Comparison of ENCODE assay signal across 9 mouse cellular contexts in the genomic region with DNA sequence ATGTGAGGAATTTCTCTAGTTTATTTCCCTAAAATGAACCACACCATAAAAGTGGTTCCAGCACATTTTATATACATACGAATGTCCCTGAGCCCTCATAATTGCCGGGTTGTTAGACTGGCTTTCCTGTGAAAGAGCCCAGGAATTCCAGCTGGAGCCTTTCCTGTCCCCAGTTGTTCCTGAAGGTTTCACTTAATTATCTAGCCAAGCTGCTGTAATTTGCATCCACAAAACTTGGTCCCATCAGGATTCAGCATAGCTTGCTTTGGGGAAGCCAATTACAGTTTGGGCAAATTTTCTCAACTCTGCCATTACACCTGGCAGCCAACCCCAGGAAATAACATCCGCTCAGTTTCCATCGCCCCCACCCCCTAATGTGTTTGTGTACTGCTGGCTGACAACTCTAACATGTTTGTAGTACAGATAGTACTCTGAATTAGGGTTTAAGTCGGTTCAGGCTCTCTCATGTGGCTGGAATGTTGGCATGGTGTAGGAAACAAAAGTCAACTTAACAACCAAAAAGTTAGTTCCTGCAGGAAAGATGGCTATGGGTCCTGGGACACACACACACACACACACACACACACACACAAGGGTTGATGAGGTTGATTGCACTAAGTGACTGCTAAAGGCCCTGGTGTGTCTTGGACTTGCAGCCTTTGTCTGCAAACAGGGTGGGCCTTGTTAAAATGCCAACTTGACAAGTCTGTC. TPM values are rescaled to one million over a fixed set of nuclear protein-coding genes. Genes with fewer than 3 reads are reported as not detected.
A peak's percentile ranks its signal among the peaks of the same experiment; 100 is the strongest.
DNase-seq lines count a peak whose midpoint lies in the region; ATAC-seq and TF ChIP-seq lines count a peak whose summit lies in the region.
"Had no signal": no experiment of that assay in that cellular context is flagged by ENCODE, and none has a peak within 500 bp of the region (broad histone marks: within the 10 kb centered on the region; RNA-seq: fewer than 3 reads in every experiment).

No protein-coding gene starts in this region.

- intact Hi-C loops in heart, postnatal 14 days (cut with DNase I) = no loop called here

- no peak for TF ChIP-seq CTCF in liver, postnatal 0 days (IDR thresholded peaks at IDR 0.05; ENCODE audit: low read depth)

- H3K27ac ChIP-seq in neural tube, embryonic 11.5 days (ENCODE audit: low read depth, low read length) = no peak overlapping the region
- H3K27ac ChIP-seq in lung, embryonic 15.5 days = peak overlapping the region; percentile 60
- no peak overlapping the region for H3K27ac ChIP-seq in liver, postnatal 0 days (ENCODE audit: low read depth)

- no peak overlapping the region for H3K4me2 ChIP-seq in neural tube, embryonic 11.5 days (ENCODE audit: low read depth)
- no peak overlapping the region for H3K4me2 ChIP-seq in lung, embryonic 15.5 days
- H3K4me2 ChIP-seq in liver, postnatal 0 days (ENCODE audit: low read depth, low read length) = no peak overlapping the region

- H3K4me1 ChIP-seq in neural tube, embryonic 11.5 days (ENCODE audit: control insufficient read depth, insufficient read depth, low read length) = no peaks in the 10 kb centered on the region
- H3K4me1 ChIP-seq in lung, embryonic 15.5 days = peaks cover 6% of the 10 kb centered on the region; the same call in 1 of the 2 replicates
- H3K4me1 ChIP-seq in liver, postnatal 0 days (ENCODE audit: insufficient read depth) = no peaks in the 10 kb centered on the region

- no peak overlapping the region for H3K9ac ChIP-seq in neural tube, embryonic 11.5 days (ENCODE audit: low read length)
- H3K9ac ChIP-seq in lung, embryonic 15.5 days = no peak overlapping the region
- H3K9ac ChIP-seq in liver, postnatal 0 days (replicated peaks) = no peak overlapping the region

- WGBS in neural tube, embryonic 11.5 days = 65% methylated on average over 5 of the region's 5 CpGs
- 35% methylated on average over 5 of the region's 5 CpGs for WGBS in lung, embryonic 15.5 days
- WGBS in liver, postnatal 0 days (ENCODE audit: insufficient replicate concordance) = 72% methylated on average over 5 of the region's 5 CpGs

- peak; percentile 14 for DNase-seq in neural tube, embryonic 11.5 days (ENCODE audit: low spot score)
- no peak for DNase-seq in neural tube, embryonic 10.5 days (ENCODE audit: extremely low spot score, low spot score)
- peak; percentile 31 to 37 for DNase-seq in heart, postnatal 14 days
- peak; percentile 5 for DNase-seq in testis, postnatal 14 days (ENCODE audit: low spot score)
- no peak for DNase-seq in liver, postnatal 0 days
- DNase-seq in layer of hippocampus, adult 18-20 months (ENCODE audit: low spot score in 2 of 2) = no peak

- H3K36me3 ChIP-seq in neural tube, embryonic 11.5 days (ENCODE audit: control insufficient read depth, insufficient read depth, low read length) = no peaks in the 10 kb centered on the region
- H3K36me3 ChIP-seq in lung, embryonic 15.5 days = no peaks in the 10 kb centered on the region
- H3K36me3 ChIP-seq in liver, postnatal 0 days (replicated peaks; ENCODE audit: insufficient read depth, low read length) = no peaks in the 10 kb centered on the region
- H3K36me3 ChIP-seq: G1E had no signal

- H3K9me3 ChIP-seq in neural tube, embryonic 11.5 days (ENCODE audit: control insufficient read depth, low read length) = no peaks in the 10 kb centered on the region
- H3K9me3 ChIP-seq in lung, embryonic 15.5 days = no peaks in the 10 kb centered on the region
- no peaks in the 10 kb centered on the region for H3K9me3 ChIP-seq in liver, postnatal 0 days (ENCODE audit: low read length)
- H3K9me3 ChIP-seq: G1E had no signal

- TF ChIP-seq EP300 in liver, postnatal 0 days (IDR thresholded peaks at IDR 0.05; ENCODE audit: low read depth) = no peak

- H3K27me3 ChIP-seq in neural tube, embryonic 11.5 days (ENCODE audit: control insufficient read depth, insufficient read depth, low read length) = no peaks in the 10 kb centered on the region
- H3K27me3 ChIP-seq in lung, embryonic 15.5 days = no peaks in the 10 kb centered on the region
- H3K27me3 ChIP-seq in liver, postnatal 0 days (ENCODE audit: insufficient read depth, low read length) = no peaks in the 10 kb centered on the region

- H3K4me3 ChIP-seq in neural tube, embryonic 11.5 days (ENCODE audit: low read depth, low read length) = no peak overlapping the region
- no peak overlapping the region for H3K4me3 ChIP-seq in lung, embryonic 15.5 days
- H3K4me3 ChIP-seq in liver, postnatal 0 days (ENCODE audit: low read depth, low read length) = no peak overlapping the region

- peak; percentile 14; the same call in 1 of the 2 replicates for ATAC-seq in neural tube, embryonic 11.5 days (ENCODE audit: insufficient read depth, low FRiP score, low TSS enrichment)
- ATAC-seq in lung, embryonic 15.5 days (ENCODE audit: borderline replicate concordance, extremely low read depth, low FRiP score, low TSS enrichment) = peak; percentile 57; the same call in 1 of the 2 replicates
- no peak for ATAC-seq in liver, postnatal 0 days
- no peak for ATAC-seq in CD4-positive, CD25-positive, alpha-beta regulatory T cell, adult 4 months

RNA-seq across cellular contexts. Expression of gene N6amt1, which starts 34.3 kb away (rescaled TPM):
- polyA plus RNA-seq in neural tube, embryonic 11.5 days (2014; fragmentation: Nextera tagmentation; extraction: Ambion mirVana) = 13.8 and 18.4 TPM in 2 replicates
- total RNA-seq in heart, postnatal 14 days (2021) = 10 to 100 TPM; 16.3 to 17.5 TPM
- polyA plus RNA-seq in lung, embryonic 15.5 days (2015; fragmentation: Nextera tagmentation; extraction: Ambion mirVana) = 21.1 and 21.4 TPM in 2 replicates
- polyA plus RNA-seq in liver, postnatal 0 days (2015; fragmentation: Nextera tagmentation; extraction: Ambion mirVana) = 9.4 and 10.6 TPM in 2 replicates
- total RNA-seq in layer of hippocampus, adult 18-20 months (2021) = 10 to 100 TPM; 17.2 to 20.3 TPM
- polyA plus RNA-seq in CD4-positive, CD25-positive, alpha-beta regulatory T cell, adult 4 months (2017; shearing (Covaris generic)) = 10 to 100 TPM; 19.8 to 21.9 TPM

Comparison
In these comparisons a context has a peak if more than half of its experiments do, and no peak if none do; other contexts are left out.
1. DNase-seq: peak in neural tube, embryonic 11.5 days (single experiment), heart, postnatal 14 days (2 of 2) and testis, postnatal 14 days (single experiment); none in neural tube, embryonic 10.5 days (single experiment), liver, postnatal 0 days (single experiment) and layer of hippocampus, adult 18-20 months (0 of 2).
2. ATAC-seq: peak in neural tube, embryonic 11.5 days (single experiment) and lung, embryonic 15.5 days (single experiment); none in liver, postnatal 0 days (single experiment) and CD4-positive, CD25-positive, alpha-beta regulatory T cell, adult 4 months (single experiment).